Mouse (Mus musculus) small intestine, adult 2 months (tissue): Measurements from ENCODE around the gene Selenom. TPM values are rescaled to one million over a fixed set of nuclear protein-coding genes. Genes with fewer than 3 reads are reported as not detected.

Experiments
- H3K27ac ChIP-seq: fragments of 200-500 bp; 2 replicates; pipeline ENCODE4 v1.5.1; 2012; ENCODE audit warnings: low read depth, low read length, control low read depth, inconsistent platforms; ENCODE audit not compliant: insufficient read depth
- H3K27me3 ChIP-seq: fragments of 200-500 bp; 2 replicates; pipeline ENCODE4 v1.6.1; 2012; ENCODE audit warnings: mild to moderate bottlenecking, moderate library complexity, low read length, inconsistent platforms; ENCODE audit not compliant: control insufficient read depth, insufficient read depth
- H3K36me3 ChIP-seq: fragments of 200-500 bp; 2 replicates; pipeline ENCODE4 v1.6.1; 2012; ENCODE audit warnings: mild to moderate bottlenecking, low read length, control low read depth, inconsistent platforms; ENCODE audit not compliant: control insufficient read depth, insufficient read depth
- H3K4me1 ChIP-seq: fragments of 200-500 bp; 2 replicates; pipeline ENCODE4 v1.6.1; 2012; ENCODE audit warnings: low read length, inconsistent platforms, mixed read lengths; ENCODE audit not compliant: control insufficient read depth, insufficient read depth, insufficient read length
- H3K4me3 ChIP-seq: fragments of 200-500 bp; 2 replicates; pipeline ENCODE4 v1.5.1; 2012; ENCODE audit warnings: low read depth, mild to moderate bottlenecking, control low read depth, inconsistent platforms, low read length, moderate library complexity
- CTCF ChIP-seq: fragments of 200-500 bp; IDR thresholded peaks from 2 replicates; pipeline ENCODE4 v1.5.1; 2012; ENCODE audit warnings: low read depth, mild to moderate bottlenecking, control low read depth, inconsistent platforms, low read length, moderate library complexity, mixed read lengths; ENCODE audit not compliant: insufficient replicate concordance, insufficient read length; ENCODE audit errors: extremely low read depth
- POLR2A ChIP-seq: fragments of 200-500 bp; IDR thresholded peaks from 2 replicates; pipeline ENCODE4 v1.6.1; 2012; ENCODE audit warnings: low read depth, mild to moderate bottlenecking, control low read depth, inconsistent platforms, low read length, moderate library complexity
- WGBS: fragments of 180-500 bp; shearing (Covaris S2); methylation state at CpG from one replicate; pipeline ENCODE4 v1.1.7; 2018; 5-methylcytosine and 5-hydroxymethylcytosine counted together
- polyA plus RNA-seq: library from polyadenylated mRNA; depleted of rRNA; stranded (reverse); fragments of >200 nt; gene quantifications from 2 replicates; pipeline ENCODE4 v1.2.3, GENCODE M21; 2012; rRNA removed

Gene Selenom
- polyA plus RNA-seq, 1 experiment, result 174 TPM

- TF ChIP-seq POLR2A, result no peak
- TF ChIP-seq CTCF, result no peak
- H3K4me1 ChIP-seq, result no peaks in the 10 kb centered on the region
- no peaks in the 10 kb centered on the region for H3K36me3 ChIP-seq
- H3K4me3 ChIP-seq, result no peak overlapping the region
- no peaks in the 10 kb centered on the region for H3K27me3 ChIP-seq
- no peak overlapping the region for H3K27ac ChIP-seq
- WGBS, result 47% methylated on average over 3 of the region's 3 CpGs
Measured at GRCm38 (mm10) chr11:3557852-3558251, 43.4 kb downstream of the Selenom start.

GRCm38 (mm10) chr11:3560202-3560601, 45.7 kb downstream of the Selenom start:
- H3K27ac ChIP-seq, result no peak overlapping the region
- TF ChIP-seq POLR2A, result no peak
- no peak for TF ChIP-seq CTCF
- H3K27me3 ChIP-seq, result no peaks in the 10 kb centered on the region
- H3K4me1 ChIP-seq, result no peaks in the 10 kb centered on the region
- H3K36me3 ChIP-seq, result no peaks in the 10 kb centered on the region
- 47% methylated on average over 5 of the region's 5 CpGs for WGBS
- no peak overlapping the region for H3K4me3 ChIP-seq

- no peak overlapping the region for H3K4me3 ChIP-seq
- H3K4me1 ChIP-seq, result no peaks in the 10 kb centered on the region
- 87% methylated on average over 6 of the region's 6 CpGs for WGBS
- TF ChIP-seq CTCF (no peak), POLR2A (no peak)
- no peak overlapping the region for H3K27ac ChIP-seq
- no peaks in the 10 kb centered on the region; the same call in 1 of the 2 replicates for H3K27me3 ChIP-seq
- H3K36me3 ChIP-seq, result no peaks in the 10 kb centered on the region
Measured at GRCm38 (mm10) chr11:3563853-3564252, 49.4 kb downstream of the Selenom start.

- WGBS, result 66% methylated on average over 7 of the region's 7 CpGs
- Histone ChIP-seq H3K27me3 (no peaks in the 10 kb centered on the region; the same call in 1 of the 2 replicates), H3K4me1 (no peaks in the 10 kb centered on the region), H3K27ac (no peak overlapping the region), H3K36me3 (no peaks in the 10 kb centered on the region), H3K4me3 (no peak overlapping the region)
- no peak for TF ChIP-seq POLR2A
- TF ChIP-seq CTCF, result no peak
Measured at GRCm38 (mm10) chr11:3564451-3564850, 50.0 kb downstream of the Selenom start.

- Histone ChIP-seq H3K4me3 (no peak overlapping the region), H3K4me1 (no peaks in the 10 kb centered on the region), H3K36me3 (no peaks in the 10 kb centered on the region), H3K27me3 (no peaks in the 10 kb centered on the region; the same call in 1 of the 2 replicates), H3K27ac (no peak overlapping the region)
- no peak for TF ChIP-seq CTCF
- TF ChIP-seq POLR2A, result no peak
- WGBS, result 66% methylated on average over 4 of the region's 4 CpGs
Measured at GRCm38 (mm10) chr11:3566018-3566417, 51.5 kb downstream of the Selenom start.

Other genes starting within 250 kb of the Selenom start
- gene Drg1, start 248.3 kb upstream of the Selenom start, polyA plus RNA-seq, result 4.7 and 9.6 TPM in 2 replicates
- gene Patz1, start 225.8 kb upstream of the Selenom start, polyA plus RNA-seq, result 7.8 and 15.1 TPM in 2 replicates
- gene Pik3ip1, start 184.3 kb upstream of the Selenom start, polyA plus RNA-seq, result 6.4 and 11.0 TPM in 2 replicates
- gene Limk2, start 105.5 kb upstream of the Selenom start, polyA plus RNA-seq, result 40.1 and 70.5 TPM in 2 replicates
- gene Rnf185, start 62.3 kb upstream of the Selenom start, polyA plus RNA-seq, result 13.5 and 29.8 TPM in 2 replicates
- 0.18 and 0.48 TPM in 2 replicates for gene Pla2g3, start 26.4 kb upstream of the Selenom start, polyA plus RNA-seq
- 12.9 and 22.5 TPM in 2 replicates for gene Inpp5j, start 9.9 kb upstream of the Selenom start, polyA plus RNA-seq
- 46.4 and 54.0 TPM in 2 replicates for gene Smtn, start 25.9 kb downstream of the Selenom start, polyA plus RNA-seq
- 2.2 and 4.2 TPM in 2 replicates for gene Morc2a, start 134.5 kb downstream of the Selenom start, polyA plus RNA-seq